In the genomic region with DNA sequence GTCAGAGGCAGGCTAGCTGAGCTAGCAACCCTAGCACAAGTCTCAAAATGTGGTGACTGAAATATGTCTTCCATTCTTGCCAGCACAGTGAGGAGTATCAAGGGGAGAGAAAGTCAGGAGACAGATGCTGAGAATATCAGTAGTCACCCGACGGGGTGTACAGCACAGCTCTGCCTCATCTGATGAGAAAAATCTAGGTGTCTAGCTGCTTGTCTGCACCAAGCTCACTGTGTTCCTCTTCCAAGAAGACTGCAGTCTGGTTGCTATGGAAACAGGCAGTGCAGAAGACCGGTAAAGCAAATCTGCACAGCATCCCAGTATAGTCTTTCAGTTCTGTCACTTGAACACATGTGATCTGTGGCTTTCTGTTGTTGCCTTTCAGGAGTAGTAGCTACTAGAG, we compare ENCODE assay signal across 13 mouse cellular contexts.
DNase-seq lines count a peak whose midpoint lies in the region; ATAC-seq lines count a peak whose summit lies in the region.
"Had no signal": no experiment of that assay in that cellular context is flagged by ENCODE, and none has a peak within 500 bp of the region (broad histone marks: within the 10 kb centered on the region; RNA-seq: fewer than 3 reads in every experiment).

No protein-coding gene starts in this region.

- H3K4me1 ChIP-seq in midbrain, embryonic 11.5 days (ENCODE audit: control insufficient read depth, insufficient read depth, low read length): no peaks in the 10 kb centered on the region; the same call in 1 of the 2 replicates
- H3K4me1 ChIP-seq in midbrain, embryonic 10.5 days: peaks cover 15% of the 10 kb centered on the region
- peaks cover 37% of the 10 kb centered on the region for H3K4me1 ChIP-seq in forebrain, embryonic 15.5 days
- no peaks in the 10 kb centered on the region for H3K4me1 ChIP-seq in kidney, embryonic 14.5 days (ENCODE audit: control insufficient read depth, insufficient read depth, low read length)
- H3K4me1 ChIP-seq: megakaryocyte, embryonic 14.5 days had no signal

- DNase-seq in midbrain, embryonic 11.5 days (ENCODE audit: low spot score, missing footprints): peak; percentile 71
- no peak for DNase-seq in midbrain, embryonic 10.5 days (ENCODE audit: low spot score)
- DNase-seq in left cerebral cortex, postnatal 25 days (ENCODE audit: low spot score in 2 of 2): peak; percentile 70 to 91
- peak; percentile 89 for DNase-seq in telencephalon, adult 2 months (ENCODE audit: low read depth, low spot score)
- no peak for DNase-seq in cerebellum, adult 18-20 months
- DNase-seq: kidney, adult 9 months; thymus, postnatal 36 days had no signal

- no peak overlapping the region for H3K4me2 ChIP-seq in midbrain, embryonic 11.5 days
- no peak overlapping the region for H3K4me2 ChIP-seq in forebrain, embryonic 15.5 days (replicated peaks)
- no peak overlapping the region for H3K4me2 ChIP-seq in kidney, embryonic 14.5 days (replicated peaks; ENCODE audit: low read depth, low read length)
- H3K4me2 ChIP-seq: heart, embryonic 11.5 days had no signal

- H3K27ac ChIP-seq in midbrain, embryonic 11.5 days (ENCODE audit: low read depth, low read length): no peak overlapping the region
- no peak overlapping the region for H3K27ac ChIP-seq in midbrain, embryonic 10.5 days (replicated peaks)
- H3K27ac ChIP-seq in forebrain, embryonic 15.5 days (replicated peaks): peak overlapping the region; percentile 86
- no peak overlapping the region for H3K27ac ChIP-seq in kidney, embryonic 14.5 days (ENCODE audit: low read depth, low read length)

- intact Hi-C loops in left cerebral cortex, postnatal 25 days (cut with DNase I): loop anchor here (5.0 kb wide), 1 partner anchor 125 kb away; no protein-coding TSS in a partner anchor

- H3K27me3 ChIP-seq in midbrain, embryonic 11.5 days (ENCODE audit: control insufficient read depth, insufficient read depth, low read length): no peaks in the 10 kb centered on the region
- no peaks in the 10 kb centered on the region for H3K27me3 ChIP-seq in midbrain, embryonic 10.5 days (ENCODE audit: low read depth, poor library complexity, severe bottlenecking)
- H3K27me3 ChIP-seq in forebrain, embryonic 15.5 days: no peaks in the 10 kb centered on the region
- no peaks in the 10 kb centered on the region for H3K27me3 ChIP-seq in kidney, embryonic 14.5 days (ENCODE audit: control insufficient read depth, insufficient read depth, low read length)
- H3K27me3 ChIP-seq: megakaryocyte, embryonic 14.5 days had no signal

- no peak overlapping the region for H3K4me3 ChIP-seq in midbrain, embryonic 11.5 days (ENCODE audit: low read depth, low read length)
- H3K4me3 ChIP-seq in midbrain, embryonic 10.5 days: no peak overlapping the region
- H3K4me3 ChIP-seq in forebrain, embryonic 15.5 days: no peak overlapping the region
- no peak overlapping the region for H3K4me3 ChIP-seq in kidney, embryonic 14.5 days (ENCODE audit: low read length)
- H3K4me3 ChIP-seq: erythroblast, embryonic 14.5 days; megakaryocyte, embryonic 14.5 days had no signal

- no peak overlapping the region; the same call in 1 of the 2 replicates for H3K9ac ChIP-seq in midbrain, embryonic 11.5 days (ENCODE audit: low read length)
- H3K9ac ChIP-seq in forebrain, embryonic 15.5 days (replicated peaks): no peak overlapping the region
- H3K9ac ChIP-seq in kidney, embryonic 14.5 days (ENCODE audit: low read depth, low read length): no peak overlapping the region

- no peaks in the 10 kb centered on the region for H3K9me3 ChIP-seq in midbrain, embryonic 11.5 days (ENCODE audit: control insufficient read depth, low read length)
- no peaks in the 10 kb centered on the region for H3K9me3 ChIP-seq in midbrain, embryonic 10.5 days (replicated peaks)
- no peaks in the 10 kb centered on the region for H3K9me3 ChIP-seq in forebrain, embryonic 15.5 days
- H3K9me3 ChIP-seq in kidney, embryonic 14.5 days (ENCODE audit: control insufficient read depth, low read length): no peaks in the 10 kb centered on the region

- no peaks in the 10 kb centered on the region for H3K36me3 ChIP-seq in midbrain, embryonic 11.5 days (ENCODE audit: control insufficient read depth, insufficient read depth, low read length)
- H3K36me3 ChIP-seq in midbrain, embryonic 10.5 days: no peaks in the 10 kb centered on the region
- H3K36me3 ChIP-seq in forebrain, embryonic 15.5 days: peaks cover 4% of the 10 kb centered on the region; the same call in 1 of the 2 replicates
- no peaks in the 10 kb centered on the region for H3K36me3 ChIP-seq in kidney, embryonic 14.5 days (ENCODE audit: control insufficient read depth, insufficient read depth, low read length)
- H3K36me3 ChIP-seq: G1E had no signal

- WGBS in midbrain, embryonic 11.5 days: 60% methylated on average over 3 of the region's 3 CpGs
- WGBS in midbrain, embryonic 10.5 days: 66% methylated on average over 3 of the region's 3 CpGs
- WGBS in forebrain, embryonic 15.5 days: 29% methylated on average over 3 of the region's 3 CpGs
- 58% methylated on average over 3 of the region's 3 CpGs for WGBS in kidney, embryonic 14.5 days

- ATAC-seq in midbrain, embryonic 11.5 days (ENCODE audit: low FRiP score): no peak
- ATAC-seq in forebrain, embryonic 15.5 days (replicated peaks): peak; percentile 88
- ATAC-seq in kidney, embryonic 14.5 days (ENCODE audit: low FRiP score, low TSS enrichment): no peak

Comparison
In these comparisons a context has a peak if more than half of its experiments do, and no peak if none do; other contexts are left out.
1. DNase-seq: peak in midbrain, embryonic 11.5 days (single experiment), left cerebral cortex, postnatal 25 days (2 of 2) and telencephalon, adult 2 months (single experiment); none in midbrain, embryonic 10.5 days (single experiment) and cerebellum, adult 18-20 months (0 of 2).